Mouse (Mus musculus): ENCODE data around the gene Drg1. TPM values are rescaled to one million over a fixed set of nuclear protein-coding genes. Genes with fewer than 3 reads are reported as not detected.

Drg1 gene
- 10 to 100 TPM; 67.9 to 78.4 TPM for total RNA-seq (2023)

GRCm38 (mm10) chr11:3266079-3266685 lies at the start of gene Drg1:
Gene Drg1, minus strand, starts transcription at chr11:3266415.

GRCm38 (mm10) chr11:3288521-3289301 lies 22.5 kb upstream of the Drg1 start, which contains the start of gene Patz1:
Gene Patz1, plus strand, starts transcription at chr11:3288874.

GRCm38 (mm10) chr11:3202231-3202701 lies 63.9 kb downstream of the Drg1 start, which contains the start of gene Eif4enif1:
Gene Eif4enif1, plus strand, starts transcription at chr11:3202392.

GRCm38 (mm10) chr11:3193363-3193762 lies 72.9 kb downstream of the Drg1 start, which contains the start of gene Sfi1:
Gene Sfi1, minus strand, starts transcription at chr11:3193463.

Other genes with a start within 250 kb of the Drg1 start
- gene Sfi1, start 73.0 kb downstream of the Drg1 start, total RNA-seq (2023): 100 to 1,000 TPM; 273 to 305 TPM
- 100 to 1,000 TPM; 112 to 115 TPM for gene Eif4enif1, start 64.0 kb downstream of the Drg1 start, total RNA-seq (2023)
- gene Patz1, start 22.5 kb upstream of the Drg1 start, total RNA-seq (2023): 10 to 100 TPM; 82.9 to 86.4 TPM
- gene Pik3ip1, start 64.0 kb upstream of the Drg1 start, total RNA-seq (2023): 100 to 1,000 TPM; 130 to 202 TPM
- gene Limk2, start 142.8 kb upstream of the Drg1 start, total RNA-seq (2023): 10 to 100 TPM; 91.0 to 96.6 TPM
- gene Rnf185, start 185.9 kb upstream of the Drg1 start, total RNA-seq (2023): 10 to 100 TPM; 17.1 to 17.6 TPM
- under 1 TPM in 1 of 2 experiments, not detected in 1; 0.21 TPM for gene Pla2g3, start 221.9 kb upstream of the Drg1 start, total RNA-seq (2023)
- not detected for gene Inpp5j, start 238.4 kb upstream of the Drg1 start, total RNA-seq (2023)
- 1 to 10 TPM in 1 of 2 experiments, not detected in 1; 1.2 TPM for gene Selenom, start 248.3 kb upstream of the Drg1 start, total RNA-seq (2023)